Mouse (Mus musculus) cerebellum, postnatal 14 days (tissue): ENCODE measurements around the gene Zbtb24.
A peak's percentile ranks its signal among the peaks of the same experiment; 100 is the strongest.
"Not testable (repeated sequence)": the region's sequence is repeated elsewhere in the genome, so short reads cannot be mapped to it uniquely, and the experiment has no call there.

Source experiments
- DNase-seq, 2 experiments: peaks; one replicate each; pipeline ENCODE4 v3.0.0; 2021; ENCODE audit warnings: mixed read lengths in 2 of 2

The Zbtb24 gene

GRCm38 (mm10) chr10:41450137-41450670, at the start of gene Zbtb24:
Gene Zbtb24 (plus strand): TSS chr10:41450383.
- DNase-seq, result peak; percentile 98 to 99

DNA sequence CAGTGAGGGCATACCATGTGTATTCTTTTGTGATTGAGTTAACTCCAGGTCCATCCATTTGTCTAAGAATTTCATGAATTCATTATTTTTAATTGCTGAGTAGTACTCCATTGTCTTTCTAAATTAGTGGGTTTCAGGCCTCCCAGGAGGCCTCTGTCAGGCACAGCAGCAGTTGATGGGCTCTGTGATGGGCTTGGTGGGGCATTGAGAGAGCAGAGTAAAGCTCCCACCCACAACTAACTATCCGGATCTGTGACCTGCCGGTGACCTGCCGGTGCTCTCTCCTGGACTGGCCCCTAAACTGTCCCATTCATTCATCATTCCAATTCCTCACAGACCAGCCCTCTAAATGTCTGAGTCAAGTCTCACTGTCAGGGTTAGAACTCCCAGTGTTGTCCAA, 49.1 kb upstream of the Zbtb24 start:
- no peak for DNase-seq

DNA sequence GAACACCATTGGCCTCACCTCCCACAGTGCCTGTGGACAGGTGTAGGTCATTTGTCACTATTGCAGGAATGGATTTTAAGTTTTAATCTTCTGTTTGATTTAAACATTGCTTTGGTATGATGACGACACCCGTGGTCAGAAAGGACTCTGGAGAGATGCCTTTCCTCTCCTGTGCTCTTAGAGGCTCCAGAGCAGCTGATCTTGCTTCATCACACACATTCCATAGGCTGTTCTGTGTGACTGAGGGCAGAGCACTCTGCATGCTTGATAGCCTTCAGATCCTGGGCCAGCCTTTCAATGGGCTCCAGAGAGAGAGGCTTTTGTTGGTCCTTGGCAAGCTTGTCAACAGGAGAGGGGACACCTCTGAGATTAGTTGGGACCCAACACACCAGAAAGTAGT, 46.8 kb upstream of the Zbtb24 start:
- DNase-seq, result no peak

DNA sequence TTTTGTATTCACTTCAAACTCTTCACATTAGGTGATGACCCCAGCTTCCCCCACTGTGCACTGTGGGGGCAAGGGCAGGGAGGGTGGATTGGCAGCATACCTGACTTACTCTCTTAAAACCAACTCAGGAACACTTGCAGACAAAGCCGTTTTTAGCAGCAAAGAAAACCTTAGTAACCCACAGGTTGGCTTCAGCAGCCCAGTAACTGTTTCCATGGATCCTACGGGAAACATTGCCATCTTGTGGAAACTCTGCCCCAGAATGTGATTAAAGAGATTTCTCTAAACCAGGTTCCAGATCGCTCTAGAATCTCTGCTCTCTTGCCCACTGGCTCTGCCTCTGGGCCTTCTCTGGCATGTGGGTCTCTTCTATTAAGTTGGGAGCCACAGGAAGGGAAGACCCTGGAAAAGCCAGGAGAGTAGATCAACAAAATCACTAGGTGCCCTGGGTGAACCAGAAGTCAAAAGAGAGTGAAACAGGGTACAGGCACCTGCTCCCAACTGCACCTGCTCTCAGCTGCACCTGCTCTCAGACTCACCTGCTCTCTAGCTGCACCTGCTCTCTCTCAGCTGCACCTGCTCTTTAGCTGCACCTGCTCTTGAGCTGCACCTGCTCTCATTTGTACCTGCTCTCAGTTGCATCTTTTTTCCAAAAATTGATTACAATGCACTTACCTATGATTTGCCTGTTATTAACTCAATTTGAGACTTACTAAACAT, 46.1 kb upstream of the Zbtb24 start:
- peak; percentile 6 for DNase-seq

DNA sequence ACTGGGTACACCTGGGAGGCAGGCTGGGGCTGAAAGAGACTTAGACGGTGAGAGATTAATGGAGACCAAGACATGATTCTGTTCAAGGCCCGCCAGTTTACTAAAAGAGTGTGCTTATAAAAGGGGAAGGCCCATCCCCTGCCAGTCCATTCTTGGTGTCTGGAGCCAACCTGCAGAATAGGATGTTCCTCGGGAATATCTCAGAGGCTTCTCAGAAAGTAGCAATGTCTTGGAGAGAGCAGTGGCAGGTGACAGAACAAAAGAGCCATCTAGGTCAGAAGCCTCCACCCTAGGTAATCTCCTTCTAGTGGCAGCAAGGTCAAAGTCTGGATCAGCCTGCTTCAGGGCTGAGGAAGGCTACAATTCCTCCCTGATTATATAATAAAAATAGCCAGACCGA, 40.0 kb upstream of the Zbtb24 start:
- DNase-seq, result not testable (repeated sequence)

DNA sequence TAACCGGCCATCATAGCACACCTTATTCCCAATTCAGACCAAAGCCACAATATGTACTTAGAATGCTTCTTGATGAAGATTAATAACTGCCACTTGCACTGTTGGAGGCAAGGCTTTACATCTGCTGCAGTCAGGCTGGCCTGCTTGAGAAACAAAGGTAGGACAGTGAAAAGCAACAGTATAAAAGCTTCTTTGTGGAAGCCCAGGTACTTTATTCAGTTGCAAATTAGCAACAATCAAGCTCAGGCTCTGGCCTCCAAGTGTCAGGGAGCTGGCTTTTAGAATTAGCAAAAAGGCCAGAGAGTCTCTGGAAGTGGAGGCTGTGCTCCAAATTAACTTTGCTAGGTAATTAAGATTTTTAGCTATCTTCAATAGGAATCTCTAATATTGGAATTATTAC, 39.4 kb upstream of the Zbtb24 start:
- not testable (repeated sequence) for DNase-seq

DNA sequence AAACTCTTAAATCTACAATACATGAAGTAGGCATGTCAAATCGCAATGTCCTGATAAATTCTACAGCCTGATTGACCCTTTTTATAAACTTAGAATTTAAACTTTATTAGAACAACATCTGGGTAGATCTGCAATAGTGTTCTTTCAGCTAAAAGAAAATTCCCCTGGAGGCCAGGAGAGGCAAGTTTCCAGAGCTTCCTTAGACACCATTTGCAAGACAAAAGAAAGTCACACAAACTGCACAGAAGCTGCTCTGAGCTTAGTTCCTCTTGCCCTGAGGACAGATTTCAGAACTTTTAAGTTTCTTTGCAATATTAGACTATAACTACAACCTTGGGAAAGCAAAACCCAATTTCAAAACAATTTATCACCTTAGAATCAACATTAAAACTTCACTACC, 36.7 kb upstream of the Zbtb24 start:
- not testable (repeated sequence) for DNase-seq

DNA sequence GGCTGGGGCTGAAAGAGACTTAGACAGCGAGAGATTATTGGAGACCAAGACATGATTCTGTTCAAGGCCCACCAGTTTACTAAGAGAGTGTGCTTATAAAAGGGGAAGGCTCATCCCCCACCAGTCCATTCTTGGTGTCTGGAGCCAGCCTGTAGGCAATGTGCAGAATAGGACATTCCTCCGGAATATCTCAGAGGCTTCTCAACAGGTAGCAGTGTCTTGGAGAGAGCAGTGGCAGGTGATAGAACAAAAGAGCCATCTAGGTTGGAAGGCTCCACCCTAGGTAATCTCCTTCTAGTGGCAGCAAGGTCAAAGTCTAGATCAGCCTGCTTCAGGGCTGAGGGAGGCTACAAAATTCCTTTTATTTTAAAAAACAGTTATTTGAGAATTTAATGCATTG, 34.8 kb upstream of the Zbtb24 start:
- not testable (repeated sequence) for DNase-seq

GRCm38 (mm10) chr10:41420496-41421200, 29.5 kb upstream of the Zbtb24 start:
- DNase-seq, result no peak

DNA sequence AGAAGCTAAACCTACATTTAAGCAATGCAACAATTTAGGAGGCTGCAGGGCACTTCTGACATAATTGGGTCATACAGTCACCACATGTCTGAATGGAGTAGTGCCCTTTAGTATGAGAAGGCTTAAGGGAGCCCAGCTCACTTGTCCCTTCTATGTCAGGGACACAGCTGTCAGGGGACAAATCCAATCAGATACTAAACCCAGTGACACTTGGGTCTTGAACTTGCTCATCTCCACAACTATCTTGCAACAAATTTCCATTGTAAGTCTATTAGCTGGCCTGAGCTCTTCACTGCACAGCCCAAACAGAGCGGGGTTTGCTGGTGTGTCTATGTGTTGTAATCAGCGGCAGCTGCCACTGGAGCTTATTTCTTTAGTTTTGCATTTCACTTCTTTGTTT, 26.5 kb upstream of the Zbtb24 start:
- DNase-seq, result no peak

- no peak for DNase-seq
These were observed 23.8 kb upstream of the Zbtb24 start for GRCm38 (mm10) chr10:41426368-41426767.

- DNase-seq, result peak; percentile 62 to 74
These were observed 15.6 kb upstream of the Zbtb24 start for GRCm38 (mm10) chr10:41434624-41435023.

- DNase-seq, result no peak
These were observed 15.0 kb upstream of the Zbtb24 start for GRCm38 (mm10) chr10:41435141-41435540.

DNA sequence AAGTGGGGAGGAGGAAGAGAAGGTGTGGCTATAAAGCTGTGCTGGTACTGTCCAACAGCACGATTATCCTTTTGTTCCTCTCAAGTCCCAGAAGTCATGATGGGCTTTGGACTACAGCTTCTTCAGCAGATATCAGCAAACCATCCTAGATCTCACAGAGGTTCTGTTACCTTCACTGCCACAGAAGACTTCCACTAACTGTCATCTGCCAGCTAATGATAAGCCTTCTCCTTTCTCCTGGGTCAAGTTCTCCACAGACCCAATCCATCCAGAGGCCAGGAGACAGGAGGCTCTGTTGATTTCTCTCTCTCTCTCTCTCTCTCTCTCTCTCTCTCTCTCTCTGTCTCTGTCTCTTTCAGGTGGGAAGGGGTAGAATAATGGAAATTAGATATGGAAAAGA, 2.0 kb upstream of the Zbtb24 start:
- no peak for DNase-seq

GRCm38 (mm10) chr10:41449684-41450083, 499 bp upstream of the Zbtb24 start:
- DNase-seq, result peak in 1 of 2 experiments; percentile 65

DNA sequence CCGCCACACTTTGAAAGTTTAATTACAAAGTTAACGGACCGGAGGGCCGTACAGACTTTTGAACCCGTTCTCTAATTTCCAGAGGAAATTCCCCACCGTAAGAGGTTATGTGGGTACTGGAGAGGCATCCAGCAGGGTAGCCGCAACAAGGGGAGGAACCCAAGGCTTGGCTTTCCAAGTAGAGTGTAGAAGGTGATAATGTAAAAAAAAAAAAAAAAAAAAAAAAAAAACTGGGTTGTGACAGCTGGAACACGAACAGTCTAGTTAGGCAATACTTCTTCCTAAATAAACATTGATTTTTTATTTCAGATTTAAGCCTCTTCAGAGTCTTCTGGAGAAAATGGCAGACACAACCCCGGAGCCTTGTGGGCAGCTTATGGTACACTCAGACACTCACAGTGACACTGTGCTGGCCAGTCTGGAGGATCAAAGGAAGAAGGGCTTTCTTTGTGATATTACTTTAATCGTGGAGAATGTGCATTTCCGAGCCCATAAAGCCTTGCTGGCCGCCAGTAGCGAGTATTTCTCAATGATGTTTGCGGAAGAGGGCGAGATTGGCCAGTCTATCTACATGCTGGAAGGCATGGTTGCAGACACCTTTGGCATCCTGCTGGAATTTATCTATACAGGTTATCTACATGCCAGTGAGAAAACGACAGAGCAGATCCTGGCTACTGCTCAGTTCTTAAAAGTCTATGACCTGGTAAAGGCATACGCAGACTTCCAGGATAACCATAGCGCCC, 768 bp downstream of the Zbtb24 start:
- no peak for DNase-seq

- DNase-seq, result no peak
These were observed 1.5 kb downstream of the Zbtb24 start for GRCm38 (mm10) chr10:41451656-41452055.

DNA sequence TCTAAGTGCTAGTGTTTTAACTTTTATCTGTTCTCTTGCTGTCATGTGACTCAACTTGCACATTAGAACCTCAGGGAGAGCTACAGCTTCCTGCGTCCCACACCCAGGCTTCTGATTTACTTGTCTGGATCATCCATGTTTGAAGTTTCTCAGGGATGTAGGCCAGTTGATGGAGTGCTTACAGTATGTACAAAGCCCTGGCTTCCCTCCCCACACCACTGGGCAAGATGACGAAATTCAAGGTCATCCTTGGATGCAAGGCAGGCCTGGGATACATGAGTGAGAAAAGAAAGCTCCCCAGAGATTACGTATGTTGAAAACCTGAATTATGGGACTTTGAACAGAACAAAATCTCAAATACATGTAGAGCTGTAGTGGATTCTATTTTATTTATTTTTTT, 2.6 kb downstream of the Zbtb24 start:
- DNase-seq, result no peak

GRCm38 (mm10) chr10:41459990-41460389, 9.8 kb downstream of the Zbtb24 start:
- DNase-seq, result no peak

DNA sequence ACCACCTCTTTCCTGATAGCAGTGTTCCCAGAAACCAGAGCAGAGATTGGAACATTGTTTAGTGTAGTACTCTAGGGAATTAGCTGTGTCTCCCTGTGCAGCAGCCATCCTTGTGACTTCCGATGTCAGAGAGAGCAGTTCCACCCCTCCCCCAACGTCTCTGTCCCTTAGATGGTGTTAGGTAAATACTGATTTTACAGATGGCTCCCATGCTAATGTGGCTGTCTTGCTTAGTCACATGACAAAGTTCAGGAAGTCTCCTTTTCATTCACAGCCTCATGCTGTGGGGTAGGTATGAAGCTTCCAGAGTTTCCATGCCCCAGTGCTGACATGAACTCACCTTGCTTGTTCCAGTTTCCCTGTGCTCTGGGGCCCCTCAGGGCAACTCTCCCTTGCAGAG, 10.3 kb downstream of the Zbtb24 start:
- no peak for DNase-seq

DNA sequence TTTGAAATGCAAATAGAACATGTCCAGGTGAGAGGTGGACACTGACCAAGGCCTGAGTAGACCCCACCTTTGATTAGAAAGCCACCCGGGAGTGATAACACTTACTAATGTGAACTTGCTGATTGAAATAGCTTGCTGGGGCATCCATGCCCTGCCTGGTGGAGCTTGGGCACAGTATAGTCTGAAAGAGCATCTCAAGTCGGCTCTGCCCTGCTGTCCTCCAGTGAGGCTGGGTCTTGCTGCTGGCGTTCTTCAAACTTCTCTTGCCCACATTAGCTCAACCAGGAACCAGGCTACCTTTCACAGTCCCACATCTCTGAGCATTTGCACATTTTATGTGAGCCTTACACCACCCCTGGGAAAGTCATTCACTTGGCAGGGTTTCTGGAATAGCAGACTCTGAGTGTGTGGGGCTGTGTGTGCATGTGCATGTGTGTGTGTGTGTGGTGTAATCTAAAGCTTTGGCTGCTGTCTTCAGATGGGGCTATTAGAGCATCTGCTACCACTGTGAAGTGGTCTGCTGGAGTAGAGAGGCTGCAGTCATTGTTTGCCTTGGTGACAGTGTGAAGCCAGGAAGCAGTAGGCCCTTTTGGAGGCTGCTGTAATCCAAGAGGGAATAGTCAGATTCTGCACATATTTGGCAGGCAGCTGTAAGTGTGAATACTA, 11.0 kb downstream of the Zbtb24 start:
- no peak for DNase-seq

DNA sequence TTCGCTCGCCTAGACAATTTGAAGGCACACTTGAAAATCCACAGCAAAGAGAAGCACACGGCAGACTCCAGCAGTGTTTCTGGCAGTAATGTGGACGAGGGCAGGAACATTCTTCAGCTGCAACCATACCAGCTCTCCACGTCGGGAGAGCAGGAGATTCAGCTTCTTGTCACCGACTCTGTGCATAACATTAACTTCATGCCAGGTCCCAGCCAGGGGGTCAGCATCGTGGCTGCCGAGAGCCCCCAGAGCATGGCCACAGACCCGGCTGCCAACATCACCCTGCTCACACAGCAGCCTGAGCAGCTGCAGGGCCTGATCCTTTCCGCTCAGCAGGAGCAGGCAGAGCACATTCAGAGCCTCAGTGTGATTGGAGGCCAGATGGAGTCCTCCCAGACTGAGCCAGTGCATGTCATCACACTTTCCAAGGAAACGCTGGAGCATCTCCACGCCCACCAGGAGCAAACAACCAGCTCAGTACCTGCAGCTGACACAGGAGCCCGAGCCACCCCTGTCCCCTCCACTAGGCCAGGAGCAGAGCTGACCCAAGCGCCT, 14.3 kb downstream of the Zbtb24 start:
- DNase-seq, result peak in 1 of 2 experiments; percentile 24

DNA sequence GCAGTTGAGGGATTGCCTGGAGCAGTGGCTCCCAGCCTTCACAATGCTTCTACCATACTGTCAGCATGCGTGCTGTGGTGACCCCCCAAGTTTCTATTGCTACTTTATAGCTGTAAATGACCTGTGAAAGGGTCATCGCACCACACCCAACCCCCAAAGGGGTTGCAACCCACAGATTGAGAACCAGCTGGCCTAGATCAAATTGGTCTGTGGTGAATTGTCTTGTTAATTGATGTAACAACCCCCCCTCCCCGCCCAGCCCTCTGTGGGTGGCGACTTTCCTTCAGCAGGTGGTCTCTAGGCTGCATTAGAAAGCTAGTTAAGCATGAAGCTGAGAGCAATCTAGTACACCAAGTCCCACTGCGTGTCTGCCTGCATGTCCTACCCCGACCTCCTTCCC, 17.1 kb downstream of the Zbtb24 start:
- DNase-seq, result no peak
